Mouse (Mus musculus): ENCODE data around the gene Rxrg. TPM values are rescaled to one million over a fixed set of nuclear protein-coding genes. Genes with fewer than 3 reads are reported as not detected.
A peak's percentile ranks its signal among the peaks of the same experiment; 100 is the strongest.

The Rxrg gene
- polyA plus RNA-seq, 1 experiment from 2014 or later: 18.5 TPM

- WGBS: 36% methylated on average over 11 of the region's 11 CpGs
- H3K36me3 ChIP-seq: no peaks in the 10 kb centered on the region
- H3K27me3 ChIP-seq: no peaks in the 10 kb centered on the region; the same call in 1 of the 2 replicates
- no peak overlapping the region for H3K4me2 ChIP-seq
- no peak overlapping the region for H3K4me3 ChIP-seq
- no peak for ATAC-seq (ENCODE audit: insufficient number of reproducible peaks, low FRiP score, low TSS enrichment, low read depth)
- no peaks in the 10 kb centered on the region for H3K9me3 ChIP-seq
- H3K9ac ChIP-seq: no peak overlapping the region
- H3K4me1 ChIP-seq: peaks cover 16% of the 10 kb centered on the region
- H3K27ac ChIP-seq: 0 out of 2 replicates have a peak overlapping the region, but pooled peaks have one; percentile 5
Observed at GRCm38 (mm10) chr1:167649122-167649633, 51.0 kb downstream of the Rxrg start.

- 91% methylated on average over 2 of the region's 2 CpGs for WGBS
- no peaks in the 10 kb centered on the region for H3K9me3 ChIP-seq
- 0 out of 2 replicates have a peak, but pooled peaks cover 8% of the 10 kb centered on the region for H3K27me3 ChIP-seq
- no peak overlapping the region for H3K27ac ChIP-seq
- peaks cover 6% of the 10 kb centered on the region; the same call in 1 of the 2 replicates for H3K4me1 ChIP-seq
- H3K4me2 ChIP-seq: no peak overlapping the region
- no peak overlapping the region for H3K9ac ChIP-seq
- ATAC-seq (ENCODE audit: insufficient number of reproducible peaks, low FRiP score, low TSS enrichment, low read depth): no peak
- H3K4me3 ChIP-seq: no peak overlapping the region
- H3K36me3 ChIP-seq: no peaks in the 10 kb centered on the region
Observed at GRCm38 (mm10) chr1:167652336-167652735, 54.2 kb downstream of the Rxrg start.

- 88% methylated on average over 3 of the region's 3 CpGs for WGBS
- Histone ChIP-seq H3K4me1 (peaks cover 20% of the 10 kb centered on the region), H3K9ac (no peak overlapping the region), H3K4me2 (no peak overlapping the region), H3K36me3 (no peaks in the 10 kb centered on the region), H3K4me3 (no peak overlapping the region), H3K27me3 (peaks cover 44% of the 10 kb centered on the region), H3K27ac (no peak overlapping the region), H3K9me3 (no peaks in the 10 kb centered on the region)
- no peak for ATAC-seq (ENCODE audit: insufficient number of reproducible peaks, low FRiP score, low TSS enrichment, low read depth)
Observed at GRCm38 (mm10) chr1:167659065-167659464, 60.9 kb downstream of the Rxrg start.

GRCm38 (mm10) chr1:167660521-167661101, 62.4 kb downstream of the Rxrg start:
- H3K4me1 ChIP-seq: peaks cover 20% of the 10 kb centered on the region
- H3K9ac ChIP-seq: no peak overlapping the region
- peak overlapping the region; percentile 27 for H3K4me3 ChIP-seq
- WGBS: under 1% methylated on average over 21 of the region's 21 CpGs
- H3K27ac ChIP-seq: peak overlapping the region; percentile 54
- no peaks in the 10 kb centered on the region for H3K9me3 ChIP-seq
- H3K4me2 ChIP-seq: peak overlapping the region; percentile 53
- H3K36me3 ChIP-seq: no peaks in the 10 kb centered on the region
- H3K27me3 ChIP-seq: peaks cover 51% of the 10 kb centered on the region
- peak; percentile 76 for ATAC-seq (ENCODE audit: insufficient number of reproducible peaks, low FRiP score, low TSS enrichment, low read depth)

- Histone ChIP-seq H3K9ac (no peak overlapping the region), H3K4me1 (peaks cover 20% of the 10 kb centered on the region), H3K4me3 (peak overlapping the region; percentile 27), H3K4me2 (peak overlapping the region; percentile 53), H3K27ac (peak overlapping the region; percentile 29), H3K9me3 (no peaks in the 10 kb centered on the region), H3K36me3 (no peaks in the 10 kb centered on the region), H3K27me3 (peaks cover 51% of the 10 kb centered on the region)
- 1% methylated on average over 19 of the region's 19 CpGs for WGBS
- ATAC-seq (ENCODE audit: insufficient number of reproducible peaks, low FRiP score, low TSS enrichment, low read depth): peak; percentile 61
Observed at GRCm38 (mm10) chr1:167661123-167661522, 62.9 kb downstream of the Rxrg start.

- Histone ChIP-seq H3K9me3 (no peaks in the 10 kb centered on the region), H3K9ac (no peak overlapping the region), H3K4me1 (peaks cover 20% of the 10 kb centered on the region), H3K36me3 (no peaks in the 10 kb centered on the region), H3K4me2 (no peak overlapping the region), H3K27me3 (peaks cover 42% of the 10 kb centered on the region), H3K4me3 (no peak overlapping the region), H3K27ac (no peak overlapping the region)
- ATAC-seq (ENCODE audit: insufficient number of reproducible peaks, low FRiP score, low TSS enrichment, low read depth): no peak
- WGBS: 53% methylated on average over 5 of the region's 5 CpGs
Observed at GRCm38 (mm10) chr1:167663136-167663535, 65.0 kb downstream of the Rxrg start.

- Histone ChIP-seq H3K27me3 (peaks cover 65% of the 10 kb centered on the region), H3K4me1 (peaks cover 8% of the 10 kb centered on the region; the same call in 1 of the 2 replicates), H3K4me3 (no peak overlapping the region), H3K9me3 (no peaks in the 10 kb centered on the region), H3K27ac (no peak overlapping the region), H3K9ac (no peak overlapping the region), H3K4me2 (no peak overlapping the region), H3K36me3 (no peaks in the 10 kb centered on the region)
- 27% methylated on average over 6 of the region's 6 CpGs for WGBS
- ATAC-seq (ENCODE audit: insufficient number of reproducible peaks, low FRiP score, low TSS enrichment, low read depth): no peak
Observed at GRCm38 (mm10) chr1:167669796-167670195, 71.6 kb downstream of the Rxrg start.

GRCm38 (mm10) chr1:167672433-167672987, 74.3 kb downstream of the Rxrg start:
- H3K27ac ChIP-seq: no peak overlapping the region
- 16% methylated on average over 17 of the region's 17 CpGs for WGBS
- H3K4me1 ChIP-seq: peaks cover 8% of the 10 kb centered on the region; the same call in 1 of the 2 replicates
- H3K4me3 ChIP-seq: no peak overlapping the region
- no peaks in the 10 kb centered on the region for H3K9me3 ChIP-seq
- no peak for ATAC-seq (ENCODE audit: insufficient number of reproducible peaks, low FRiP score, low TSS enrichment, low read depth)
- H3K4me2 ChIP-seq: peak overlapping the region; percentile 17; the same call in 1 of the 2 replicates
- no peak overlapping the region for H3K9ac ChIP-seq
- no peaks in the 10 kb centered on the region for H3K36me3 ChIP-seq
- peaks cover 76% of the 10 kb centered on the region for H3K27me3 ChIP-seq

GRCm38 (mm10) chr1:167679061-167679460, 80.9 kb downstream of the Rxrg start:
- no peak overlapping the region for H3K27ac ChIP-seq
- H3K9ac ChIP-seq: no peak overlapping the region
- no peak for ATAC-seq (ENCODE audit: insufficient number of reproducible peaks, low FRiP score, low TSS enrichment, low read depth)
- no peaks in the 10 kb centered on the region for H3K9me3 ChIP-seq
- WGBS: 95% methylated on average over 6 of the region's 6 CpGs
- H3K4me2 ChIP-seq: no peak overlapping the region
- H3K27me3 ChIP-seq: peaks cover 32% of the 10 kb centered on the region
- no peaks in the 10 kb centered on the region for H3K36me3 ChIP-seq
- H3K4me3 ChIP-seq: no peak overlapping the region
- no peaks in the 10 kb centered on the region for H3K4me1 ChIP-seq

GRCm38 (mm10) chr1:167688001-167688346, 89.8 kb downstream of the Rxrg start:
- Histone ChIP-seq H3K4me2 (peak overlapping the region; percentile 97), H3K9ac (peak overlapping the region; percentile 26; the same call in 1 of the 2 replicates), H3K9me3 (no peaks in the 10 kb centered on the region), H3K36me3 (no peaks in the 10 kb centered on the region), H3K4me3 (peak overlapping the region; percentile 53), H3K27ac (no peak overlapping the region), H3K4me1 (peaks cover 32% of the 10 kb centered on the region), H3K27me3 (peaks cover 72% of the 10 kb centered on the region)
- ATAC-seq (ENCODE audit: insufficient number of reproducible peaks, low FRiP score, low TSS enrichment, low read depth): no peak
- WGBS: under 1% methylated on average over 8 of the region's 8 CpGs

- ATAC-seq (ENCODE audit: insufficient number of reproducible peaks, low FRiP score, low TSS enrichment, low read depth): peak; percentile 49; the same call in 1 of the 2 replicates
- Histone ChIP-seq H3K27ac (no peak overlapping the region), H3K27me3 (peaks cover 76% of the 10 kb centered on the region), H3K4me3 (peak overlapping the region; percentile 53), H3K36me3 (no peaks in the 10 kb centered on the region), H3K9ac (peak overlapping the region; percentile 26), H3K4me2 (peak overlapping the region; percentile 97), H3K4me1 (peaks cover 32% of the 10 kb centered on the region), H3K9me3 (no peaks in the 10 kb centered on the region)
- under 1% methylated on average over 80 of the region's 98 CpGs for WGBS
Observed at GRCm38 (mm10) chr1:167688347-167689231, 90.4 kb downstream of the Rxrg start.

- no peak within 1 kb of the TSS for H3K27ac ChIP-seq
- H3K27me3 ChIP-seq: peaks cover 81% of the 10 kb centered on the region
- no peaks in the 10 kb centered on the region for H3K9me3 ChIP-seq
- H3K4me3 ChIP-seq: peak within 1 kb of the TSS; percentile 53
- peak within 1 kb of the TSS; percentile 97 for H3K4me2 ChIP-seq
- no peaks in the 10 kb centered on the region for H3K36me3 ChIP-seq
- WGBS: 0% methylated on average over 3 of the region's 3 CpGs
- peaks cover 32% of the 10 kb centered on the region for H3K4me1 ChIP-seq
- no peak for ATAC-seq (ENCODE audit: insufficient number of reproducible peaks, low FRiP score, low TSS enrichment, low read depth)
- H3K9ac ChIP-seq: peak within 1 kb of the TSS; percentile 26
Observed at GRCm38 (mm10) chr1:167689232-167689261, 90.9 kb downstream of the Rxrg start, which contains the start of gene Lmx1a. Lmx1a (plus strand) TSS chr1:167689237.

Data from limb, embryonic 15.5 days (tissue).